Mouse (Mus musculus): ENCODE results near the gene Phactr2. TPM values are rescaled to one million over a fixed set of nuclear protein-coding genes. Genes with fewer than 3 reads are reported as not detected.
"Not testable (repeated sequence)": the region's sequence is repeated elsewhere in the genome, so short reads cannot be mapped to it uniquely, and the experiment has no call there.

Gene Phactr2
- polyA plus RNA-seq, 1 experiment from 2014 or later = 13.2 TPM

GRCm38 (mm10) chr10:13475121-13475520, 909 bp upstream of the Phactr2 start:
- no peak overlapping the region for H3K9ac ChIP-seq
- no peak overlapping the region for H3K27ac ChIP-seq
- no peaks in the 10 kb centered on the region for H3K36me3 ChIP-seq
- peaks cover 37% of the 10 kb centered on the region for H3K27me3 ChIP-seq (replicated peaks)
- WGBS = 30% methylated on average over 7 of the region's 7 CpGs
- H3K4me1 ChIP-seq = peaks cover 14% of the 10 kb centered on the region; the same call in 1 of the 2 replicates
- no peak overlapping the region for H3K4me3 ChIP-seq
- H3K9me3 ChIP-seq = no peaks in the 10 kb centered on the region
- no peak for ATAC-seq (ENCODE audit: low FRiP score, low read depth)
- peak overlapping the region; percentile 100 for H3K4me2 ChIP-seq (replicated peaks)

- no peak; the same call in 1 of the 2 replicates for ATAC-seq (ENCODE audit: low FRiP score, low read depth)
- H3K27me3 ChIP-seq (replicated peaks) = peaks cover 37% of the 10 kb centered on the region
- peak overlapping the region; percentile 66 for H3K4me3 ChIP-seq
- no peaks in the 10 kb centered on the region for H3K36me3 ChIP-seq
- peak overlapping the region; percentile 100 for H3K4me2 ChIP-seq (replicated peaks)
- no peak overlapping the region for H3K27ac ChIP-seq
- H3K9ac ChIP-seq = peak overlapping the region; percentile 74
- peaks cover 14% of the 10 kb centered on the region; the same call in 1 of the 2 replicates for H3K4me1 ChIP-seq
- 3% methylated on average over 10 of the region's 10 CpGs for WGBS
- H3K9me3 ChIP-seq = no peaks in the 10 kb centered on the region
Observed at GRCm38 (mm10) chr10:13474568-13474955, 350 bp upstream of the Phactr2 start.

- H3K27me3 ChIP-seq (replicated peaks) = peaks cover 37% of the 10 kb centered on the region
- 12% methylated on average over 17 of the region's 17 CpGs for WGBS
Observed at GRCm38 (mm10) chr10:13473287-13473832, 852 bp downstream of the Phactr2 start.

GRCm38 (mm10) chr10:13470236-13470635, 4.0 kb downstream of the Phactr2 start:
- no peak overlapping the region for H3K9ac ChIP-seq
- ATAC-seq (ENCODE audit: low FRiP score, low read depth) = no peak

More at GRCm38 (mm10) chr10:13473287-13473832, 852 bp downstream of the Phactr2 start:
- Histone ChIP-seq H3K36me3 (no peaks in the 10 kb centered on the region), H3K4me2 (replicated peaks) (peak overlapping the region; percentile 100), H3K9ac (peak overlapping the region; percentile 74), H3K4me3 (peak overlapping the region; percentile 66), H3K4me1 (peaks cover 14% of the 10 kb centered on the region; the same call in 1 of the 2 replicates), H3K27ac (no peak overlapping the region), H3K9me3 (no peaks in the 10 kb centered on the region)
- peak; percentile 26 for ATAC-seq (ENCODE audit: low FRiP score, low read depth)

GRCm38 (mm10) chr10:13468025-13468529, 6.1 kb downstream of the Phactr2 start:
- H3K4me2 ChIP-seq (replicated peaks); H3K9me3 ChIP-seq; H3K27me3 ChIP-seq (replicated peaks); H3K36me3 ChIP-seq; ATAC-seq (ENCODE audit: low FRiP score, low read depth); H3K9ac ChIP-seq; H3K4me3 ChIP-seq; H3K27ac ChIP-seq; H3K4me1 ChIP-seq: not testable (repeated sequence)
- 80% methylated on average over 6 of the region's 6 CpGs for WGBS

More at GRCm38 (mm10) chr10:13470236-13470635, 4.0 kb downstream of the Phactr2 start:
- H3K9me3 ChIP-seq = no peaks in the 10 kb centered on the region
- H3K4me3 ChIP-seq = no peak overlapping the region
- WGBS = 86% methylated on average over 3 of the region's 3 CpGs
- H3K4me2 ChIP-seq (replicated peaks) = no peak overlapping the region
- no peaks in the 10 kb centered on the region for H3K36me3 ChIP-seq
- H3K27ac ChIP-seq = no peak overlapping the region
- peaks cover 29% of the 10 kb centered on the region for H3K27me3 ChIP-seq (replicated peaks)
- H3K4me1 ChIP-seq = peaks cover 14% of the 10 kb centered on the region; the same call in 1 of the 2 replicates

- Histone ChIP-seq H3K4me3 (no peak overlapping the region), H3K4me2 (replicated peaks) (no peak overlapping the region), H3K4me1 (no peaks in the 10 kb centered on the region), H3K9me3 (no peaks in the 10 kb centered on the region), H3K27me3 (replicated peaks) (0 out of 2 replicates have a peak, but pooled peaks cover 3% of the 10 kb centered on the region), H3K27ac (no peak overlapping the region), H3K36me3 (no peaks in the 10 kb centered on the region), H3K9ac (no peak overlapping the region)
- no peak for ATAC-seq (ENCODE audit: low FRiP score, low read depth)
- 74% methylated on average over 5 of the region's 5 CpGs for WGBS
Observed at GRCm38 (mm10) chr10:13466925-13467324, 7.3 kb downstream of the Phactr2 start.

- H3K4me2 ChIP-seq (replicated peaks); H3K4me3 ChIP-seq; H3K9ac ChIP-seq; H3K9me3 ChIP-seq; H3K36me3 ChIP-seq; ATAC-seq (ENCODE audit: low FRiP score, low read depth); H3K27me3 ChIP-seq (replicated peaks); H3K27ac ChIP-seq; H3K4me1 ChIP-seq: not testable (repeated sequence)
- WGBS = 85% methylated on average over 3 of the region's 3 CpGs
Observed at GRCm38 (mm10) chr10:13464295-13464694, 9.9 kb downstream of the Phactr2 start.

- H3K27ac ChIP-seq = no peak overlapping the region
- no peak overlapping the region for H3K4me2 ChIP-seq (replicated peaks)
- no peaks in the 10 kb centered on the region for H3K4me1 ChIP-seq
- WGBS = 80% methylated on average over 13 of the region's 13 CpGs
- ATAC-seq (ENCODE audit: low FRiP score, low read depth) = no peak
- no peaks in the 10 kb centered on the region for H3K9me3 ChIP-seq
- H3K27me3 ChIP-seq (replicated peaks) = no peaks in the 10 kb centered on the region
- H3K4me3 ChIP-seq = no peak overlapping the region
- no peaks in the 10 kb centered on the region for H3K36me3 ChIP-seq
- H3K9ac ChIP-seq = no peak overlapping the region
Observed at GRCm38 (mm10) chr10:13453200-13453990, 20.8 kb downstream of the Phactr2 start.

GRCm38 (mm10) chr10:13451640-13452039, 22.6 kb downstream of the Phactr2 start:
- Histone ChIP-seq H3K4me3 (no peak overlapping the region), H3K27ac (no peak overlapping the region), H3K9ac (no peak overlapping the region), H3K4me1 (no peaks in the 10 kb centered on the region), H3K36me3 (no peaks in the 10 kb centered on the region), H3K9me3 (no peaks in the 10 kb centered on the region), H3K27me3 (replicated peaks) (no peaks in the 10 kb centered on the region), H3K4me2 (replicated peaks) (no peak overlapping the region)
- WGBS = 86% methylated on average over 6 of the region's 6 CpGs
- no peak for ATAC-seq (ENCODE audit: low FRiP score, low read depth)

- H3K27me3 ChIP-seq (replicated peaks) = no peaks in the 10 kb centered on the region
- H3K36me3 ChIP-seq = no peaks in the 10 kb centered on the region
- no peak overlapping the region for H3K9ac ChIP-seq
- H3K27ac ChIP-seq = no peak overlapping the region
- no peaks in the 10 kb centered on the region for H3K4me1 ChIP-seq
- no peak overlapping the region for H3K4me3 ChIP-seq
- ATAC-seq (ENCODE audit: low FRiP score, low read depth) = no peak
- H3K4me2 ChIP-seq (replicated peaks) = no peak overlapping the region
- 70% methylated on average over 7 of the region's 7 CpGs for WGBS
- no peaks in the 10 kb centered on the region for H3K9me3 ChIP-seq
Observed at GRCm38 (mm10) chr10:13448283-13449045, 25.7 kb downstream of the Phactr2 start.

GRCm38 (mm10) chr10:13446791-13447249, 27.4 kb downstream of the Phactr2 start:
- H3K4me1 ChIP-seq = no peaks in the 10 kb centered on the region
- no peak for ATAC-seq (ENCODE audit: low FRiP score, low read depth)

GRCm38 (mm10) chr10:13444257-13444656, 30.0 kb downstream of the Phactr2 start:
- 84% methylated on average over 5 of the region's 5 CpGs for WGBS
- no peak overlapping the region for H3K4me2 ChIP-seq (replicated peaks)
- H3K27me3 ChIP-seq (replicated peaks) = no peaks in the 10 kb centered on the region
- no peak overlapping the region for H3K4me3 ChIP-seq
- H3K9ac ChIP-seq = no peak overlapping the region
- H3K36me3 ChIP-seq = no peaks in the 10 kb centered on the region
- ATAC-seq (ENCODE audit: low FRiP score, low read depth) = no peak
- H3K4me1 ChIP-seq = no peaks in the 10 kb centered on the region
- no peaks in the 10 kb centered on the region for H3K9me3 ChIP-seq
- H3K27ac ChIP-seq = no peak overlapping the region

More at GRCm38 (mm10) chr10:13446791-13447249, 27.4 kb downstream of the Phactr2 start:
- Histone ChIP-seq H3K27me3 (replicated peaks) (no peaks in the 10 kb centered on the region), H3K27ac (no peak overlapping the region), H3K4me3 (no peak overlapping the region), H3K36me3 (no peaks in the 10 kb centered on the region), H3K4me2 (replicated peaks) (no peak overlapping the region), H3K9me3 (no peaks in the 10 kb centered on the region), H3K9ac (no peak overlapping the region)
- 86% methylated on average over 3 of the region's 3 CpGs for whole genome bisulfite sequencing
